Mouse (Mus musculus) cerebellum, adult 8-10 months (tissue): ENCODE data around the gene Cdh12.

Experiments used
- DNase-seq: peaks from one replicate; pipeline ENCODE4 v3.0.0; 2022

Cdh12 gene

DNA sequence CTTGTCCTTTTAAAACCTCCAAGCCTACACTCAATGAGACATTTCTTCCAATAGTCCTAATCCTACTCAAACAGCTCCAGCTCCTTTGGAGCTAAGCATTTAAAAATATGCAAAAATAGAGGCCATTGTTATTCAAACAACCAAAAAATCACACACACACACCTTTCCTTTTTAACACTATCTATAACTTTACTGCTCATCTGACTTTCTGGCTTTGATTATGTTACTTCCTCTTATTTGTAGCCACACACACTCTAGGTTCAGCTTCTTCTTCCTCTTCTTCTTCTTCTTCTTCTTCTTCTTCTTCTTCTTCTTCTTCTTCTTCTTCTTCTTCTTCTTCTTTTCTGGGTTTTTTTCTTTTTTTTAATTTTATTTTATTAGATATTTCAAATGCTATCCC is 323.2 kb downstream of the Cdh12 start:
- no peak for DNase-seq

DNA sequence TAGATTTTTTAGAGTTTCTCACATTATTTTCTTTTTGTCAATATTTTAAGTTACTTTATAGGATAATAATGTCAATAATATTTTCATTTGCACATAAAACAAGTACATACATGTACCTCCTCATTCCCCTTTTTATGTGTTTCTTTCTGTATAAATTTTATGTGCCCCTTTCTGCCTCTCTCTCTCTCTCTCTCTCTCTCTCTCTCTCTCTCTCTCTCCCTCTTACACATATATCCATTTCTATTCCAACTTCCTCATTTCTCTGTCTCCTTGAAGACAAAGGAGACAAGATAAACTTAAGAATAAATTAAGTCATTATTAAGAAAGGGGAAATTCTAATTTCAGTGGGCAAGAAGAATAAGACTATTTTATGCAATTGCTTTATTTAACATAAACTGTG is 324.4 kb downstream of the Cdh12 start:
- no peak for DNase-seq

DNA sequence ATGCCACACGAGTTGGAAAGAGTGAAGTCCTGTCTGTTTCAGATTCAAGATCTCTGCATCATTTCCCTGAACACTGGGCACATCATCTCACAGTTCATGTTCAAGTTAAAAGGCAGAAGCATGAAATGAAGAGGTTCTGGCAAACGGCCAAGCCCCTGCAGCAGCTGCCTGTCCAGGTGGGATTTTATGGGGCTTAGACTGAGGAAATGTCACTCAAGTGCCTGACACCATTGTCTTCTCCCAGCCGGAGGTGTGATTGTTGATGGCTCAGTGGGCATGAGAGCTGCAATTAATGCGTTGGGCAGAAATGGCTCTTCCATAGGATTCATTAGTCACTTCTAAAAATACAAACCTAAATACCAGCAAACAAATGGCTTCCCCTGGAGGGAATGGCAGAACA is 347.9 kb downstream of the Cdh12 start:
- DNase-seq = no peak

DNA sequence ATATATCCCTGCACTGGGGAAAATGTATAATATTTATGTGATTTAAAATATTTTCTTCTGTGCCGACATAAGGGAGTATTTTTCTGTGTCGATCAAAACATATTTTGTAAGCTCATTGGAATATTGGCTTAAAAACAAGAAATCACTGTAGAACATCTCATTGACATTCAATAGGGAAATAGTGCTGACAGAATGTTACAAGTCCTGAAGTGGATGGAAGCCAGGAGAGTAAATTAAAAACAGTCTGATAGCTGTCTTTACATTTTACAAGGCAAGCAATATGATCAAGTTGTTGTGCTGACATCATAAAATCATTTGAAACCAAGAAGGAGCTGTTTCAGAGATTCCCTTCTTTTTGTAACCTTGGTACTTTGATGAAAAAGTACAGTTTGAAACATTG is 349.5 kb downstream of the Cdh12 start:
- DNase-seq = no peak

DNA sequence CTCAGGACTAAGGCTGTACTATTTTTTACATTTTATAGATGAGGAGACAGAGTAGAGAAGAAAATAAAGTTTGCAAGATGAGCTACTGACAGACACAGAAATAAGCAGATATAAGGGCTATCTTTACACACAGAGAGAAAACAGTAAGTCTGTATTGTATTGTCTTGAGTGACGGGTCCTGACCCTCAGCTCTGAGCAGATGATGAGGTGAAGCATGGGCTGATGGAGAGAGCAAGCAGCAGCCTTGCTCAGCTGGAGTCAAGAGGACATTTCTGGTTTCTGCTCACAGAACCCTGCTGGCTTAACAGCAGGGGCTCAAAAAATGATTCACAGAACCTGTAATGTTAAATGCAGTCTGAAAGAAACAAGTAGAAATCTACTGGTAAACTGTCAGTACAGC is 386.8 kb downstream of the Cdh12 start:
- DNase-seq = no peak

DNA sequence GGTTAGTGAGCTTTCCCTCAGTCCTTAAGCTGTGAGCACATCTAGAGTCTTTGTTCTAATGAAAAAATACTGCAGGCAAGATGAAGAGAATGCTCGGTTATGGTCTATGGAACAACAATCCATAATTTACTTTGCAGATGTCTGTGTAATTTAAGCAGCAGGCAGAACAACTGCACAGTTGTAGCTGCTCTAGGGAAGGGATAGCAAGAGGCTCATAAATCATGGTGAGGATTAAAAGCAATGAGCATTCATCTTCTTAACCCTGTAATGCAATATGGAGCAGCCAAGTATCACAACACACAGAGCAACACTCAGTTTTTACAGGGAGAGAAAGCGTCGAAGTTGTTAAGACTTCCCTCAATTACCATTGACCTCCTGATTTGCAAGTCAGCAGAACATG is 387.9 kb downstream of the Cdh12 start:
- DNase-seq = no peak

DNA sequence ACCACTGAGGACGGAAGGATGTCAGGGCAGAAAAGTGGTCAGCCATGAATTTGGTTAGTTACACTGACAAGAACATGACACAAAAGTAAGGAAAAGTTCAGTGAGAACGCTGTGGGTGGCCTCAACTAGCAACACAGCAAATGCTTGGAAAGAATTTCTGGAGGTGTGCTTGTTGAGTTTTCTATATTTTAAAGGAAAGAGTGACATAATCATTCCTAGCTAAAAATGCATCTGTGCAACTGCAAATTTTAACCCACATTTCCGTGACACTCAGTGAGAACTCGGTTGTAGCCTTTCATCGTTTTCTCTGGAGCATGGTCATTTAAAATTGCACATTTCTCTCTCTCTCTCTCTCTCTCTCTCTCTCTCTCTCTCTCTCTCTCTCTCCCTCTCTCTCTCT is 392.4 kb downstream of the Cdh12 start:
- no peak for DNase-seq

DNA sequence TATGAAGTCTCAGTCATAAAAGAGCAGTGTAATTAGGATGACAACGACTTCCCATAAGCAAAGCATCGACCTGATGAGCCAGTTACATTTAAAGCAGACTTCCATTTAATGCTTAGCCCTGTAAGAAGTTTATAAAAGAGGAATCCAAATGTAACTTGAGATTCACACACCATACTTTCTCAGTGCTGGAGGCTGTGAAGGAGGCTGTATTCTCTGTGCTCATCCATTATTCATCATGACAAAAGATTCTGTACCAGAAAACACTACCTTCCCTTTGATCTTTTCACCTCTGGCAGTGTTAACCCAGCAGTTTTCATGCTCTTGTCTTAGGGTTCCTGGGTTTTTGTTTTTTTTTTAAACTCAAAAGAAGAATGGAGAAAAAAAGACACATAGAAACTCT is 414.0 kb downstream of the Cdh12 start:
- no peak for DNase-seq

DNA sequence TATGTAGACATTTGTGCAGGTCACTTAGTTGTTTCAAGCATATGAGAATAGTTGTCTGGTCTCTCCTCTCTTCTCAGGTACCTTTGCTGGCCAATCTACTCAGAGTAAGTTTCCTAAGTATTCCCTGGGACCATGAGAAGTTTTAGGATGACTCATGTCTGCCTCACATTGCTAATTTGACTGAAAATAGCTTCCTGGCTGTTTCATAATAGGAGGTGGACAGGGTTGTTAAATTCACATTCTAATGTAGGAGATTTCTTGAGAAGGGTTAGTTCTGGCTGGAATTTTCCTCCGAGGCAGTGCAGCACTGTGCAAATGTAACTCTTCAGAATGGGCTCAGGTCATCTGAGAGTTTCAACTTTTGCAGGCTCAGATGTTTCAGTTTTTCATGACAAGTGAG is 423.5 kb downstream of the Cdh12 start:
- no peak for DNase-seq

DNA sequence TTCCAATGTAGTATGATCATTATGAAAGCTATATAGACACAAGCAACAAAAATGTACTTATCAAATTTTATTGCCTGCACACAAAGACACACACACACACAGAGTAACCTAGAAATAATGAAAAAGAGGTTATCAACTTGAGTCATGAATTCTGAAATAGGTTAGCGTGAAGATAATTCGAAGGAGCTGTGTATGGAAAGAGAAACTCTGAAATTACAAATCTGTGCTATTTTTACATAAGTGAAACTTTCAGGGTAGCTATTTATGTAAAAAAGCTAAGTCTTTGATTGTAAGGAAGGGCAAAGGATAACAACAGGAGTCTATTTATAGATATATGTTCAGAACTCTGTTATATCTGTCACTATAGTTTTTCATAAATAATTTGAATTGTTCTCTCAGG is 427.9 kb downstream of the Cdh12 start:
- no peak for DNase-seq

DNA sequence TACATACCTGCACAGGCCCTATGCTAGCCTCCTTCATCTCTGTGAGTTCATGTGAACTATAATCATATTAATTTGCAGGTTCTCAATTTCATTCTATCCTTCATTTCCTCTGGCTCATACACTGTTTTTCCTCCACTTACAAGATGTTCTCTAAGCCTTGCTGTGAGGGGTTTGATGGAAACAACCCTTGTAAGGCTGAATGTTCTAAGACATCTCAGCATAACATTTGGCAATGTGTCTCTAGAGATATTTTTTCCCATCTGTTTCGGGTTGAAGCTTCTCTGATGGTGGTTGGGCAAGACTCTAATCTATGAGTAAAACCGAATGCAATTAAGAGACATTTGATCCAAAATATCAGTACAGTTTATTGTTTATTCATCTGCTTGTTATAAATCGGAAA is 444.4 kb downstream of the Cdh12 start:
- no peak for DNase-seq

DNA sequence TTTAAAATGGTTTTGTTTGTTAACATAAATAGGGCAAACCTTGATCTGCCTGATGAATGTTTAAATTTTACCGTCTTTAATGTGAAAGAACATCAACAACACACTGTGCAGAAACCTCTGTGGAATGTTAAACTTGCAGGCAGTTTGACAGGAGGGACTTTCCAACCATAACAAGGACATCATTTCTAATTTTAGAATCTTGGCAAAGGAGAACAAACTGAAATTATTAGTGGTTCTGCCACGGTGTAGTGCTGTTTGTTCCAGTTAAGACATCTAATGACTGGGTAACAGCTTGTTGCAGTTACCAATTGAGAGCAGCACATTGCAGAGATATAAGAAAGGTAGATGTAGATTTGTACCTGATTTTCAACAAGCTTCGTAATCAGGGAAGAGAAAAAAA is 453.5 kb downstream of the Cdh12 start:
- DNase-seq = no peak

DNA sequence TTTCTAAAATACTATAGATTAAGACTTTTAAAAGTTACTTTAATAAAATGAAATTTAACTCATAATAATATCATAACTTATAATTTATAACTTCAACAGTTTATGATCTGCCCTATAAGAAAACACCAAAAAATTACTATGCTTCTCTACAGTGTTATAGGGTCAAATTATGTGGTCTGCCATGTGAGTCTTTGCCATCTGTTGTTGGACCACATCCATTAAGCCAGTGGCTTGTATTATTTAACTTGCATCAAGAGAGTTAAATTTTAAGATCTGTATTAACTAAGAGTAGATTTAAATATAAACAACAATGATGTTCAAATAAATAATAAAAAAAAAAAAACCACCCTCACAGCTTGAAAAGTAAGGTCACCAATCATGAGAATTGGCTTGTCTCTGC is 479.2 kb downstream of the Cdh12 start:
- no peak for DNase-seq

DNA sequence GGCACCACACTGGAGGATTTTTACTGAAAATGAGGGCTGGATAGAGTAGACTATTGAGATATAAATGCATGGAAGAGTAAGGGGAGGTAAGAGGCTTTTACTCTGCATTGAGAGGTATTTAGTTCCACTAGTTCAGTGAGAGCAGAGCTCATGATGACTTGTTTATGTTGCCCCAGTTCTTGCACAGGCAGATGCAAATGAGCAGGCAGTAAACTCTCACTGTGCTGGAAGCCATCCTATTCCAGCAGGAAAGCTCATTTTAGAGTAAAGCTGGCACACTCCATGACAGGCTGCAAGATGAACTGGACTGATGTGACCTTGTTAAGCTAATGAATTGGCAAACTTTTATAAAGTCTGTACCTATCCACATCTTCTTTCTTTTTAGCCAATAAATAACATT is 494.9 kb downstream of the Cdh12 start:
- no peak for DNase-seq

DNA sequence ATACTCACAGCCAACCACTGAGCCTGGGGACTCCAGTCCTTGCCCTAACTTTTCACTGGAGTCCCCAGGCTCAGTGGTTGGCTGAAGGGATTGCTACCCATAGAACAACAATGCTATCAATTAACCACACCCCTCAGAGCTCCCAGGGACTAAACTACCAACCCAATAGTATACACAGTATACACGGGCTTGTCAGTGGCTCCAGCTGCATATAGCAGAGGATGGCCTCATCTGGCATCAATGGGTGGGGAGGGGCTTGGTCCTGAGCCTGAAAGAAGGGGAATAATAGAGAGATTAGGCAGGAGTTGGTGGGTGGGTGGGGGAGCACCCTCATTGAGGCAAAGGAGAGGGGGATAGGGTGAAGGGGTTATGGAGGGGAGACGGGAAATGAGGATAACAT is 518.4 kb downstream of the Cdh12 start:
- no peak for DNase-seq

DNA sequence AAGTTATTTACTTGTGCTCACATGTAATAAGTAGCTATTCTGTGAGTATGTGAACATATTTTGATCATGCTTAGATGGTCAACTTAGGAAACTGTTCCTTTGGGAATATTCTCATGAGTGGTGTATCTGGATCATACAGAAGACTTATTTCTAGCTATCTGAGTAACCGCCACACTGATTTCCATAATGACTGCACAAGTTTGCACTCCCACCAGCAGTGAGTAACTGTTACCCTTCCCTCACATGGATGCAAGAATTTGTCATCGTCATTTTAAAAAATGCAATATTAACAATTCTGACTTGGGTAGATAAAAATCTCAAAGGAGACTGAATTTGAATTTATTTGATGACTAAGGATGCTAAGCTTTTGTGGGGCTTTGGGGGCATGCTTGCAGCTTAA is 522.0 kb downstream of the Cdh12 start:
- no peak for DNase-seq

DNA sequence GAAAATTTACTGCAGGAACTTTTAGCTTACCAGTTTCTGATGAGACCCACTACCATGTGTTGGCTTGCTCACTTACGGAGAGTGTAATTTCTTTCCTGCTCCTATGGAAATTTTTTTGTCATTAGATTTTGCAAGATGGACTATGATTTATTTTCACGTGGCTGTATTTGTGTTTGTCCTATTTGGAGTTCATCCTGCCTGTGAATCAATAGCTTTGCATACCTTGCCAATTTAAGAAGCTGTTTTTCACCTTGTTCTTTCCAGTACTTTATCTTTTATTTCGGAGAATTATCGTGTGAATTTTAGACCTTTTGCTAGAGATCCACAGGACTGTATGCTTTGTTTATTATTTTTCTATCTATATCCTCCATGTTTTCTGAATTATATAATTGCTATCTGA is 551.5 kb downstream of the Cdh12 start:
- no peak for DNase-seq

DNA sequence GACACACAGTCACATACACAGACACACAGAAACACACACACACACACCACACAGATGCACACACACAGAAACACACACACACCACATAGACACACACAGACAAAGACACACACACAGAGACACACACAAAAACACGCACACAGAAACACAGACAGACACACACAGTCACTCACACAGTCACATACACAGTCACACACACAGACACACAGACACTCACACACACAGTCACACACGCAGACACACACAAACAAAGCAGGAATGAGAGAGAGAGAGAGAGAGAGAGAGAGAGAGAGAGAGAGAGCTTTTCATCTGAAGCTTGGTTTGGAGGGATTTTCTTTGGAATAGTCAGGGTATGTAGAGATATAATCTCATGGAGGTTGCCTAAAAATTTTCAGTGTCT is 558.9 kb downstream of the Cdh12 start:
- DNase-seq = no peak

DNA sequence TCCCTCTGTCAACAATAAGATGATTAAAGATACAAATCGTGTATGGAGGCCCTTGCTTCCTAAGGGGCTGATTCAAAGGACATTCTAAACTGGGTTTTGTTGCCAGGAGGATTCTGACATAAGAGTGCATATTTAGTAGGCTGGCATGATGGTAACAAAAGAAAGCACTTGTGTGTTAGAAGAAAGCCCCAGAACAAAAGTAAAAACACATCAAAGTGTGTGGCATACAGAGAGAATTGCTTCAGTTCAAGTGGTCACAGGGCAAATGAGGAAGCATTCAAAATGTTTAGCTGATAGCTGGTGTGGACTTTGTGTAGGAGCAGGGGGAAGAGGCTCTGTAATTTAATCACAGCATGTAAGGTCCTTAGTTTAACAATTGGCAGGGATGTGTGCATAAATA is 559.4 kb downstream of the Cdh12 start:
- no peak for DNase-seq

DNA sequence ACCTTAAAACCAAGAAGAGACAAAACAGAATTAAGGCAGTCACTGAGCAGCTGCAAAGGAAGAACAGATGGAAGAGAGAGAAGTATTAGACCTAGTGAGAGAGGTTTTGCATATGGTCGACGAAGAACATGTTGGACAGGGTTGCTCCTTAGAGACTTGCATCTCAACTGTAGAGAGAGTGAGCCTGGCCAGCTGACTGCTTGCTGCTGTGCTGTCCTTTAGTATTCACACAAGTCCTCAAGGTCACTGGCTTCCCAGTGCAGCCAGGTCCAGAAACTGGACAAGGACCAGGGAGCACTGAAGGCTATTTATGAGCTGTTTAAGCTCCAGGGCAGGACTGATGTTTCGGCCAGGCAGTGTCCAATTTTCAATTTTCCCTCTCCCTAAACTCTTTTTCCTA is 559.9 kb downstream of the Cdh12 start:
- DNase-seq = no peak

DNA sequence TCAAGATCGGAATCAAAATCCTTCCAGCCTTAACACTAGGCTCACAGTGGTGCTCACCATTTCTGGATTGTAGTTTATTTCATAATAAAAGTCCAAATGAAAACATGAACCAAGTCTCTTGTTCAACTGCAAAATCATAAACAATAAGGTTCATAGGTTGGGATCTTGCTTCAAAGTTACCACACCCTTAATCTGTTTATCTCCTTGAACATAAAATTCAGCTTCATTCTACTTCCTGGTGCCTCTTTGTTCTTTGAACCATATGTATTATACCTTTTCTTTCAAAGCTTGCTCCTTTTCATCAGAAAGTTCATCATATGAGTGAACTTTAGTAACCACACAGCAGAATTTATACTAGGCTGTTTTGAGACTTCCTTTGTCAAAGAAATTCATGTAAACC is 614.6 kb downstream of the Cdh12 start:
- no peak for DNase-seq

DNA sequence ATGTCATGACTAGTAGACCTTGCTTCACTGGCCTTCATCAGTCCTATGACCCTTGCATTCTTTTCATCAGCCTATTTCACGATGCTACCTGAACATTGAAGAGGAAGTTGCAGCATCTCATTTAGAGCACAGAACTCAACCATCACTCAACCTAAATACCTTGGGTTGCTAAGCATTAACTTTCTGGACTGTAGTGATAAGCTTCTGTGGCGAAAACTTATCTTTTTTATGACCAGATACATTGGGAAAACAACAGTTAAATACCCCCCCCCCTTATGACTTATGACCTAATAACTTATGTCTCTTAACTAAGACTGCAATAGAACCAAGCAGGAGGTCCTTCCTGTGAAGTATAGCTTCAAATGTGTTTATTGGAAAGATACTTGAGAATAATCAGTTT is 620.2 kb downstream of the Cdh12 start:
- no peak for DNase-seq

DNA sequence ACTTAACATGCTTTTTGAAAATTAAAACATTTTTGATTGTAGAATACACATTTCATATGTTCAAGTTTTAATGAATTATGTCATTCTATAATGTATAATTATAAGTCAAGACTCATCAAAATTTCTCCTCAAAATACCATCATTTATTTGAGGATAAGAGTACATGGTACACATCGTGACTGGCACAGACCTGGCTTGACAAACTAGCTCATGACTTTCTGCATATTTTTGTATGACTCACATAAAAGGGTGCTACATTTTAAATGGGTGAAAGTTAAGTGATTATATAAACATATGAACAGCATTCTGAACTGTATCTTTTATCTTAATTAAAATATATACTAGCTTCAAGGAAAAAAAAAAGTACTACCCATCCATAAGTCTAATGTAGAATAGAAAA is 643.8 kb downstream of the Cdh12 start:
- DNase-seq = no peak

DNA sequence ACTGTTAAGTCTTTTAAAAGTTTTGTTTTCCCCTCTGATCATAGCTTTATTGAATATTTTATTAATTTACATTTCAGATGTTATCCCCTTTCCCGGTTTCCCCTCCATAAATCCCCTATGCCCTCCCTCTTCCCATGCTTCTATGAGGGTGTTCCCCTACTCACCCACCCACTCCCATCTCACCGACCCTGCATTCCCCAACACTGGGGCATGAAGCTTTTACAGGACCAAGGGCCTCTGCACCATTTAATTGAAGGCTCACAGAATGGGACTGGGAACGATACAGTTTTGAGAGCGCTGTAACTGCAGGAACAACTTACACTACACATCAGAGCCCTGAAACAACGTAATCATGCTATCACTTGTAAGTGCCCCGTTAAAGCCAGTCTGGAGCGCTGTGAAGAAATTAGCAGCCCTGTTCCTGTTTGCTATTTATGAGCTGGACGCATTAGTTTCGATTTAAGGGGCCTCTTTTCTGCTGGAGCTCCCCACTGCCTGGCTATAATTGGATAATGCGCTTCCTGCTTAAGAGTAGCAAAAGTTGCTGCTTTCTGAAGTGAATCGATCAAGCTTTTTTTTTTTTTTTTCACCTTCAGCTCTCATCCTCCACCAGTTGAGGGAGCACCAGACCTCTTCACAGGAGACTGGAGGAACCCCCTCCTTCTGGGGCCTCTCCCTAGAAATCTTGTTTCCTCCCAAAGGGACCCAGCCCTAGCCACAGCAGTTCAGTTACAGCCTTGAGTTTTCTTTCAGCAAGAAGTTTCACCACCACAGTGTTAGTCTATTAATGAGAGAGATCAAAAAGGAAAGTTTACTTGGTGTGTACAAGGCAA is 660.2 kb downstream of the Cdh12 start:
- DNase-seq = no peak

DNA sequence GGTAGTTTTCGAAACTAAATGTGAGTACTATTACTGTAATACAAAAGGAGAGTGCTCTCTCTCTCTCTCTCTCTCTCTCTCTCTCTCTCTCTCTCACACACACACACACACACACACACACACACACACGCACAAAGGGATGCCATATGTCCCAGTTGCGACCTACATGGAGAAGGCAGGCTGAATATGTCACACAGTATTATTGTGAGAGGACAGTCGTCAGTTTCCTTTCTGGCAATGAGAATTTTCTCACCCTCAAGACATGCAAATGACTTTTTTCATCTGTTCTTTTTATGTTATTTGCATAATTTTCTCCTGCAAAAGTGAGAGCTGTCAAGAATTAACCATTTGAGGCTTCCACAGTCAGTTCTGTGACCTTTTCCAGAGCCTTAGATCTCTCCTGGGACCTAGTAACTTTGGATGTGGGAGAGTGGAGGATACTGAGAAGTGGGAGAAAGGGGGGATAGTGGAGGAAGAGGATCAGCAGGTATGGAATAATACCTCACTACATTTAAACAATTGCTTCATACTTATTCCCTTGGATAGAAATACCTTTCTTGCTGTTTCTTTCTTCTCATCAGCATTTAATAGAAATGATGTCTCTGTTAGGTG is 660.9 kb downstream of the Cdh12 start:
- DNase-seq = no peak
